Mouse (Mus musculus): ENCODE results near the gene Amigo2. TPM values are rescaled to one million over a fixed set of nuclear protein-coding genes. Genes with fewer than 3 reads are reported as not detected.
"Not testable (repeated sequence)": the region's sequence is repeated elsewhere in the genome, so short reads cannot be mapped to it uniquely, and the experiment has no call there.

Gene Amigo2
- polyA plus RNA-seq, 1 experiment from 2014 or later, result 5.1 TPM

DNA sequence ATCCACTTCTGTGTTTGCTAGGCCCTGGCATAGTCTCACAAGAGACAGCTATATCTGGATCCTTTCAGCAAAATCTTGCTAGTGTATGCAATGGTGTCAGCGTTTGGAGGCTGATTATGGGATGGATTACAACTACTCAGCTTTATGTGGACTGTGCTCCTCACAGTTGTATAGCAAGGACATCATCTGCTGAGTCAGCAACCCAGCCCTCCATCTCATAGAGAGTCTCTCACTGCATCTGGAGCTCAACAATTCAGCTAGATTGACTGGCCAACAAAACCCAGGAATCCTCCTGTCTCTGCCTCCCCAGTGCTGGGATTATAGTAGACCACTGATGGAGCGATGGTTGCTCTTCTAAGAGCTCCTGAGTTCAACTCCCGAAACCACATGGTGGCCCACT, 37.3 kb downstream of the Amigo2 start:
- H3K4me3 ChIP-seq; H3K36me3 ChIP-seq; H3K4me1 ChIP-seq; H3K9me3 ChIP-seq; H3K27ac ChIP-seq; ATAC-seq (ENCODE audit: insufficient number of reproducible peaks, low FRiP score, low TSS enrichment, low read depth); H3K4me2 ChIP-seq; H3K9ac ChIP-seq; H3K27me3 ChIP-seq: not testable (repeated sequence)
- 80% methylated on average over 3 of the region's 3 CpGs for WGBS

DNA sequence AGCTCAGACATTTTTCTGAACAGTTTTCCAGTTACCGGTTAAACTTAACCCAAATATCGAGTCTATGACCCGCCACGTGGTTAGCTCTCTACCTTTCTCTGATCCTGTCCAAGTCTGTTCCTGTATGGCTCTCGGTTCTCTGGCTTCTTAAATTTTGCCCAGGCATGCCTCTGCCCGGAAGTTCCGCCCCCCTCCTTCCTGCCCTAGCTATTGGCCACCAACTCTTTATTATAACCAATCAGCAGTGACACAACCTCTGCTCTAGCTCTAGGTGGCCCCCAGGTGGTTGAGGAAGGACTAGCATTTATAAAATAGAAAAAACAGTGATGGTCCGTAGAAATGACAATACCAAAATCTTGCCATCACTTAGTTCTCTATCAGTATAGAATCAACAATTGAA, 40.6 kb downstream of the Amigo2 start:
- Histone ChIP-seq H3K9me3 (no peaks in the 10 kb centered on the region), H3K27me3 (no peaks in the 10 kb centered on the region), H3K9ac (no peak overlapping the region), H3K4me3 (no peak overlapping the region), H3K36me3 (no peaks in the 10 kb centered on the region), H3K27ac (no peak overlapping the region), H3K4me1 (no peaks in the 10 kb centered on the region), H3K4me2 (no peak overlapping the region)
- WGBS, result 96% methylated on average over 8 of the region's 8 CpGs
- ATAC-seq (ENCODE audit: insufficient number of reproducible peaks, low FRiP score, low TSS enrichment, low read depth), result no peak

DNA sequence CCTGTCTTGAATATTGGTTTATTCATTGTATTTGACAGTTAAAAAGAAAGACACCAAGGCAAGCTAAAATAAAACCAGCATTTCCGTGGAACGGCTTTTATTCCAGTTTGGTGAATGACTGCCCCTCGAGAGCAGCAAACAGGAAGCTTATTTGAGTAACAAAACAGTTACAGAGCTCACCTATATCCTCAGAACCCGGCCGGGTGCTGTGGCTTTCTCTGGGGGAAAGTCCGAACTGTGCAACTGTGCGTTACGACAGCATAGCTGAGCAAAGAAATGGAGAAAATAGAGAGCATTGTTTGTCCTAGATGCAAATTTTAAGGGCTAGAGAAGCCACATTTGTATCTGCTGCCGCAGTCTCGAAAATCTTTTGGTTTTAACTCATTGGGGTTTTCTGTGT, 41.3 kb downstream of the Amigo2 start:
- no peaks in the 10 kb centered on the region for H3K36me3 ChIP-seq
- H3K4me1 ChIP-seq, result no peaks in the 10 kb centered on the region
- no peaks in the 10 kb centered on the region for H3K27me3 ChIP-seq
- H3K9ac ChIP-seq, result no peak overlapping the region
- no peak overlapping the region for H3K27ac ChIP-seq
- WGBS, result 76% methylated on average over 10 of the region's 10 CpGs
- ATAC-seq (ENCODE audit: insufficient number of reproducible peaks, low FRiP score, low TSS enrichment, low read depth), result no peak
- H3K9me3 ChIP-seq, result no peaks in the 10 kb centered on the region
- H3K4me2 ChIP-seq, result no peak overlapping the region
- H3K4me3 ChIP-seq, result no peak overlapping the region

DNA sequence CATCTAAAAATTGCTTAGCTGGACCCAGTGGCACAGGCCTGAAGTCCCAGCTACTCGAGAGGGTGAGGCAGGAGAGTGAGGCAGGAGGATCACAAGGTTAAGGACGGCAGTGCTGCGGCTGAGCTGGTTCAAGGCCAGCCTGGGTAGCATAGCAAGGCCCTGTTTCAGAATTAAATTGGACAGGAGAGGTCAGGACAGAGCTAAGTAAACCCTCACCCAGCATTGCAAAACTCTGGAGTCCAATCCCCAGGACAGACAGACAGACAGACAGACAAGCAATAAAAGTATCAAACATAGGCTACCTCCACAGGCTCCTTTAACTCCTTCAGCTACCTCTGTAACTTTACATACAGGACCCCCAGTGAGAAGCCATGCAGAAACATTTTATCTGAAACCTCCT, 42.2 kb downstream of the Amigo2 start:
- ATAC-seq (ENCODE audit: insufficient number of reproducible peaks, low FRiP score, low TSS enrichment, low read depth), result no peak
- Histone ChIP-seq H3K4me3 (no peak overlapping the region), H3K4me2 (no peak overlapping the region), H3K36me3 (no peaks in the 10 kb centered on the region), H3K4me1 (no peaks in the 10 kb centered on the region), H3K27ac (no peak overlapping the region), H3K9ac (no peak overlapping the region), H3K27me3 (no peaks in the 10 kb centered on the region), H3K9me3 (no peaks in the 10 kb centered on the region)
- 75% methylated on average over 3 of the region's 3 CpGs for WGBS

DNA sequence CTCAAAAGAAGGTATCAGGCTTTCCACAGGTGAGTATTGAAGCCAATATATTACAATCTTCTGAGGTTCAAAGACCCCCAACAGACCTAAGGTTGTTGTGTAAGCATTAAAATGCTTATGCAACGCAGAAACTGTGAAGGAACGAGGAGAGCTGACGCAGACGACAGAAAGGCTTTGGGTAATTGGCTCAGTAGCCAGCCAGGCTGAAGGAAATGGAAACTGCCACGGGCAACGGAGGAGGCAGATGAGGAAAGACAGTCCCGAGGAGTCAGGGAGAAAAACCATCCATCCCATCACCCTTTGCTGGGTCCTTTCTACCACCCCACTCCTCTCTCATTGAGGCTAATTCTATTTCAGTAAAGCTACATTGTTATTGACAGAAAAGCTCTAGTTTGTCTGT, 50.4 kb downstream of the Amigo2 start:
- H3K36me3 ChIP-seq, result no peaks in the 10 kb centered on the region
- H3K4me3 ChIP-seq, result no peak overlapping the region
- ATAC-seq (ENCODE audit: insufficient number of reproducible peaks, low FRiP score, low TSS enrichment, low read depth), result no peak
- WGBS, result 64% methylated on average over 7 of the region's 7 CpGs
- no peak overlapping the region for H3K4me2 ChIP-seq
- H3K4me1 ChIP-seq, result no peaks in the 10 kb centered on the region
- H3K27me3 ChIP-seq, result no peaks in the 10 kb centered on the region
- H3K9me3 ChIP-seq, result no peaks in the 10 kb centered on the region
- no peak overlapping the region for H3K9ac ChIP-seq
- H3K27ac ChIP-seq, result no peak overlapping the region

DNA sequence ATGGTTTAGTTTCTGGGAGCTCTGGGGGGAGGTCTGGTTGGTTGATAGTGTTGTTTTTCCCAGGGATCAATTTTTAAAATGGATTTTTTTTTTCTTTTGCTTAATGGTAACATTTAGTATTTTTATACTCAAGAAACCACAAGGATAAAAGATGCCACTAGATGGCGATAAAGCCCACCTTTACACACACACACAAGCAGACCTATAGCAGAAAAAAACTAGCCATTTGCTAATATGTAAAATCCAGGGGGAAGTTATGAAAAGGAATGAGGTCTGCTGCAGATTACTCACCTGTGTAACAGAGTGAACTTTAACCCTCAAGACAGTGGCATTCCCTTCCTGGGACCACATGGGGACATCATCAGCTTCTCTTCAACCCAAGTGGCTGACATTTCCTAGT, 51.5 kb downstream of the Amigo2 start:
- ATAC-seq (ENCODE audit: insufficient number of reproducible peaks, low FRiP score, low TSS enrichment, low read depth), result no peak
- no peaks in the 10 kb centered on the region for H3K4me1 ChIP-seq
- no peak overlapping the region for H3K9ac ChIP-seq
- H3K4me2 ChIP-seq, result no peak overlapping the region
- WGBS, result 0% methylated on average over 1 of the region's 1 CpGs
- no peaks in the 10 kb centered on the region for H3K36me3 ChIP-seq
- no peak overlapping the region for H3K4me3 ChIP-seq
- no peaks in the 10 kb centered on the region for H3K9me3 ChIP-seq
- no peak overlapping the region for H3K27ac ChIP-seq
- H3K27me3 ChIP-seq, result no peaks in the 10 kb centered on the region

Other genes with a start within 250 kb of the Amigo2 start
- 116 and 120 TPM in 2 replicates for gene Slc38a4, start 191.3 kb downstream of the Amigo2 start, polyA plus RNA-seq (2015; fragmentation: Nextera tagmentation; extraction: Ambion mirVana)
- 3.5 and 3.6 TPM in 2 replicates for gene Pced1b, start 180 bp downstream of the Amigo2 start, polyA plus RNA-seq (2015; fragmentation: Nextera tagmentation; extraction: Ambion mirVana)